Mouse (Mus musculus) spleen, adult 2 months (tissue): ENCODE results near the gene Clcn7.

Experiments
- CTCF ChIP-seq: fragments of 200-500 bp; IDR thresholded peaks from 2 replicates; pipeline ENCODE4 v1.5.1; 2011; ENCODE audit warnings: mild to moderate bottlenecking, inconsistent platforms; ENCODE audit not compliant: insufficient read depth, insufficient read length, insufficient replicate concordance; ENCODE audit errors: extremely low read depth
- POLR2A ChIP-seq: fragments of 200-500 bp; IDR thresholded peaks from 2 replicates; pipeline ENCODE4 v1.6.1; 2011; ENCODE audit warnings: low read depth, low read length, inconsistent platforms

- TF ChIP-seq POLR2A (no peak), CTCF (no peak)
Measured at GRCm38 (mm10) chr17:25114908-25115645, 18.1 kb upstream of the Clcn7 start.
